In genomic region chr1:176971479-176971797, GRCm38 (mm10) we compare ENCODE assay signal across 20 mouse cellular contexts.
DNase-seq lines count a peak whose midpoint lies in the region; ATAC-seq and TF ChIP-seq lines count a peak whose summit lies in the region.
"Had no signal": no experiment of that assay in that cellular context is flagged by ENCODE, and none has a peak within 500 bp of the region (broad histone marks: within the 10 kb centered on the region; RNA-seq: fewer than 3 reads in every experiment).

No protein-coding gene starts in this region.

- ATAC-seq in neural tube, embryonic 13.5 days (ENCODE audit: low read depth), result no peak
- no peak for ATAC-seq in neural tube, embryonic 15.5 days (ENCODE audit: low FRiP score)
- ATAC-seq in hindbrain, postnatal 0 days, result no peak
- ATAC-seq: intestine, embryonic 16.5 days; liver, embryonic 12.5 days had no signal

- H3K9me3 ChIP-seq in neural tube, embryonic 13.5 days, result no peaks in the 10 kb centered on the region
- no peaks in the 10 kb centered on the region for H3K9me3 ChIP-seq in neural tube, embryonic 15.5 days (replicated peaks)
- no peaks in the 10 kb centered on the region for H3K9me3 ChIP-seq in hindbrain, postnatal 0 days (ENCODE audit: low read length)
- H3K9me3 ChIP-seq: embryonic facial prominence, embryonic 13.5 days; heart, embryonic 10.5 days; liver, embryonic 12.5 days had no signal

- TF ChIP-seq CTCF in hindbrain, postnatal 0 days (IDR thresholded peaks at IDR 0.05; ENCODE audit: low read depth), result no peak

- H3K4me2 ChIP-seq in neural tube, embryonic 13.5 days, result no peak overlapping the region
- no peak overlapping the region for H3K4me2 ChIP-seq in neural tube, embryonic 15.5 days
- no peak overlapping the region for H3K4me2 ChIP-seq in hindbrain, postnatal 0 days (ENCODE audit: low read depth, low read length)
- H3K4me2 ChIP-seq: embryonic facial prominence, embryonic 13.5 days; liver, embryonic 12.5 days had no signal

- H3K9ac ChIP-seq in neural tube, embryonic 13.5 days, result no peak overlapping the region
- H3K9ac ChIP-seq in neural tube, embryonic 15.5 days (replicated peaks), result no peak overlapping the region
- no peak overlapping the region for H3K9ac ChIP-seq in hindbrain, postnatal 0 days (replicated peaks; ENCODE audit: low read length)
- H3K9ac ChIP-seq: embryonic facial prominence, embryonic 13.5 days; liver, embryonic 12.5 days had no signal

- WGBS in neural tube, embryonic 13.5 days, result 93% methylated on average over 4 of the region's 4 CpGs
- WGBS in neural tube, embryonic 15.5 days, result 84% methylated on average over 4 of the region's 4 CpGs
- WGBS in hindbrain, postnatal 0 days, result 77% methylated on average over 4 of the region's 4 CpGs

- peaks cover 15% of the 10 kb centered on the region; the same call in 1 of the 2 replicates for H3K4me1 ChIP-seq in neural tube, embryonic 13.5 days (replicated peaks)
- H3K4me1 ChIP-seq in neural tube, embryonic 15.5 days, result peaks cover 7% of the 10 kb centered on the region
- 0 out of 2 replicates have a peak, but pooled peaks cover 4% of the 10 kb centered on the region for H3K4me1 ChIP-seq in hindbrain, postnatal 0 days (ENCODE audit: insufficient read depth, low read length)
- H3K4me1 ChIP-seq: heart, embryonic 10.5 days; liver, embryonic 12.5 days had no signal

- H3K36me3 ChIP-seq in neural tube, embryonic 13.5 days, result no peaks in the 10 kb centered on the region
- no peaks in the 10 kb centered on the region for H3K36me3 ChIP-seq in neural tube, embryonic 15.5 days
- no peaks in the 10 kb centered on the region for H3K36me3 ChIP-seq in hindbrain, postnatal 0 days (ENCODE audit: insufficient read depth, low read length)
- H3K36me3 ChIP-seq: embryonic facial prominence, embryonic 13.5 days; heart, embryonic 10.5 days; liver, embryonic 12.5 days had no signal

- H3K27me3 ChIP-seq in neural tube, embryonic 13.5 days, result no peaks in the 10 kb centered on the region
- H3K27me3 ChIP-seq in neural tube, embryonic 15.5 days (replicated peaks), result 0 out of 2 replicates have a peak, but pooled peaks cover 5% of the 10 kb centered on the region
- no peaks in the 10 kb centered on the region for H3K27me3 ChIP-seq in hindbrain, postnatal 0 days (ENCODE audit: insufficient read depth, low read length)
- H3K27me3 ChIP-seq: embryonic facial prominence, embryonic 13.5 days; liver, embryonic 12.5 days had no signal

- H3K4me3 ChIP-seq in neural tube, embryonic 13.5 days, result no peak overlapping the region
- no peak overlapping the region for H3K4me3 ChIP-seq in neural tube, embryonic 15.5 days (replicated peaks)
- H3K4me3 ChIP-seq in hindbrain, postnatal 0 days (ENCODE audit: low read length), result no peak overlapping the region
- H3K4me3 ChIP-seq: embryonic facial prominence, embryonic 13.5 days; heart, embryonic 10.5 days; liver, embryonic 12.5 days had no signal

- DNase-seq in heart, adult 11 months, result peak; percentile 60
- DNase-seq in heart, adult 18-20 months, result no peak
- DNase-seq in hindbrain, postnatal 0 days (ENCODE audit: low spot score), result no peak
- DNase-seq in thymus, postnatal 0 days (ENCODE audit: low spot score), result no peak
- no peak for DNase-seq in embryo, embryonic 11 days
- DNase-seq: cerebellum, adult 11 months; cerebellum, postnatal 36 days; gastrocnemius, postnatal 10 days; left cerebral cortex, postnatal 4 days; right cerebral cortex, postnatal 14 days; thymus, postnatal 25 days had no signal

- H3K27ac ChIP-seq in neural tube, embryonic 13.5 days (replicated peaks), result peak overlapping the region; percentile 25; the same call in 1 of the 2 replicates
- no peak overlapping the region; the same call in 1 of the 2 replicates for H3K27ac ChIP-seq in neural tube, embryonic 15.5 days (replicated peaks)
- H3K27ac ChIP-seq in hindbrain, postnatal 0 days, result peak overlapping the region; percentile 41; the same call in 1 of the 2 replicates
- H3K27ac ChIP-seq: embryonic facial prominence, embryonic 13.5 days; heart, embryonic 10.5 days; kidney, postnatal 0 days; liver, embryonic 12.5 days; macrophage; stomach, postnatal 0 days had no signal
